Mouse (Mus musculus) midbrain, embryonic 12.5 days (tissue): Measurements from ENCODE around the gene Adrb1. TPM values are rescaled to one million over a fixed set of nuclear protein-coding genes. Genes with fewer than 3 reads are reported as not detected.

Experiments
- ATAC-seq: fragments of 200-750 bp; cut with Nextera tagmentation; 2 replicates; pipeline ENCODE4 v1.8.0; 2017; ENCODE audit warnings: low read depth, moderate TSS enrichment, moderate library complexity; ENCODE audit not compliant: low FRiP score
- H3K27ac ChIP-seq: fragments of 300-500 bp; sonication (generic); replicated peaks from 2 replicates; pipeline ENCODE4 v1.5.1; 2016; ENCODE audit warnings: mild to moderate bottlenecking
- H3K27me3 ChIP-seq: fragments of 300-500 bp; sonication (generic); 2 replicates; pipeline ENCODE4 v1.6.1; 2016; ENCODE audit warnings: mild to moderate bottlenecking
- H3K36me3 ChIP-seq: fragments of 300-500 bp; sonication (generic); 2 replicates; pipeline ENCODE4 v1.6.1; 2016
- H3K4me1 ChIP-seq: fragments of 300-500 bp; sonication (generic); 2 replicates; pipeline ENCODE4 v1.6.1; 2016
- H3K4me2 ChIP-seq: fragments of 300-500 bp; sonication (generic); replicated peaks from 2 replicates; pipeline ENCODE4 v1.6.1; 2016; ENCODE audit warnings: mild to moderate bottlenecking, moderate library complexity
- H3K4me3 ChIP-seq: fragments of 300-500 bp; sonication (generic); 2 replicates; pipeline ENCODE4 v1.5.1; 2016; ENCODE audit warnings: mild to moderate bottlenecking
- H3K9ac ChIP-seq: fragments of 300-500 bp; sonication (generic); replicated peaks from 2 replicates; pipeline ENCODE4 v1.6.1; 2016; ENCODE audit warnings: mild to moderate bottlenecking, moderate library complexity
- H3K9me3 ChIP-seq: fragments of 300-500 bp; sonication (generic); 2 replicates; pipeline ENCODE4 v1.6.1; 2016; ENCODE audit warnings: mild to moderate bottlenecking
- WGBS: fragments of 180-500 bp; shearing (Covaris S2); methylation state at CpG from one replicate; pipeline ENCODE4 v1.1.7; 2016; 5-methylcytosine and 5-hydroxymethylcytosine counted together
- polyA plus RNA-seq: library from polyadenylated mRNA; unstranded; fragments of >200 nt; fragmentation: Nextera tagmentation; extraction: Ambion mirVana; gene quantifications from 2 replicates; pipeline ENCODE4 v1.2.1, GENCODE M21; 2016

Adrb1 gene
- 0.34 and 0.46 TPM in 2 replicates for polyA plus RNA-seq

DNA sequence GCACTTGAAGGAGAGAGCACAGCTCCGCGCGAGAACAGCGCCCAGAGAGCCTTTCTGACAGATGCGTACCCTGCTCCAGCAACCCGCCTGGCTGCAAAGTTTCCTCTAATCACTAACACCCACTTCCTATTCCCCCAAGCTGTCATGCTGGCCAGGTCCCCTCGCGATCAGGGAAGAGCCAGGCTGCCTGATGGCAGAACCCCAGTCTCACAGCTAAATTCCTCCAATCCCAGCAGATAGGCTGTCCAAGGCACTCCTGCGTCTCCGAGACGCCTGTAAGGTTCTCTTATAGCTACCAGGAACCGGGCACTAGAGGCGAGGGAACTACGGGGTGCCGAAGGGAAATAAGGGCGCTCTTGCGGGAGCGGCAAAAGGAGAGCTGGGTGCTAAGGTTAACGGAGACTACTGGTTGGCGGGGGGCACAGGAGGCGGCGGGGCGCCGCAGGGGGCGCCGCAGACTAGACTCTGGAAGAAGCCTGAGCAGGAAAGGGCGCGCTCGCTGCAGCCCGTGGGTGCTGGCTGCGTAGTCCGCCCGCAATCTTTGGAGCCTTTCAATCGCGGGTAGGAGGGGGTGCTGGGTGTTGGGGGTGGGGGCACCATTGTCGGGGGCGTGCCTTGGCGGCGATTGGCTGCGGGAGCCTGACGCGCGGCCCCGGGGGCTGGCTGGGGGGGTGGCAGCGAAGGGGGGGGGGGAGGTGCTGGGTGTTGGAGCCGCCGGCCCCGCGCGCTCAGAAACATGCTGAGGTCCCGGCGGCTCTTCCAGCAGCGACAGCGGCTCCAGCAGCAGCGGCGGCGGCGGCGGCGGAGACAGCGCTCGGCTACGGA is at the start of gene Adrb1:
Gene Adrb1 (plus strand): TSS at position 813 of the 825 bp plus-strand sequence.
- no peak for ATAC-seq
- peaks cover 31% of the 10 kb centered on the region for H3K4me1 ChIP-seq
- H3K4me3 ChIP-seq, result peak within 1 kb of the TSS; percentile 57
- peaks cover 78% of the 10 kb centered on the region for H3K27me3 ChIP-seq
- WGBS, result under 1% methylated on average over 40 of the region's 63 CpGs
- peak within 1 kb of the TSS; percentile 56; the same call in 1 of the 2 replicates for H3K9ac ChIP-seq
- H3K9me3 ChIP-seq, result no peaks in the 10 kb centered on the region
- no peak within 1 kb of the TSS for H3K27ac ChIP-seq
- peak within 1 kb of the TSS; percentile 92 for H3K4me2 ChIP-seq
- H3K36me3 ChIP-seq, result no peaks in the 10 kb centered on the region

DNA sequence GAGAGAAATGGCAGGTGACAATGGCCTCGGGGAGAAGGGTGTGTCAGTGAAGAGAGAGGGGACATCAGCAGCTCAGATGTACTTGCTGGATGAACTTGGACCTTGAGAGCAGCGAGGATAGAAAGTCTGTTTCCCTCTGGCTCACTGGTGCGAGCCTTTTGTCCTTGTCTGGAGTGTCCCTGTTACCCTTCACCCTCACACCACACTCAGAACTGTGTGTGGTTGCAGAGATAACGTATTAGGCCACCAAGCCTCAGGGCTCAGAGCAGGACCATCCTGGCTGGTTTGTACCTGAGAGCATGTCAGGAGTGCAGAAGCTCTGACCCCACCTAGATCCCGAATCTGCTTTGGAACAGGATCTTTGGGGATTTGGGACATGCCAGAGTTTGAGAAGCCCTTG is 46.3 kb upstream of the Adrb1 start:
- H3K4me3 ChIP-seq, result no peak overlapping the region
- H3K27ac ChIP-seq, result no peak overlapping the region
- no peaks in the 10 kb centered on the region for H3K9me3 ChIP-seq
- H3K4me1 ChIP-seq, result no peaks in the 10 kb centered on the region
- no peak overlapping the region for H3K9ac ChIP-seq
- ATAC-seq, result no peak
- no peaks in the 10 kb centered on the region for H3K27me3 ChIP-seq
- no peak overlapping the region for H3K4me2 ChIP-seq
- 85% methylated on average over 5 of the region's 5 CpGs for WGBS
- no peaks in the 10 kb centered on the region for H3K36me3 ChIP-seq

DNA sequence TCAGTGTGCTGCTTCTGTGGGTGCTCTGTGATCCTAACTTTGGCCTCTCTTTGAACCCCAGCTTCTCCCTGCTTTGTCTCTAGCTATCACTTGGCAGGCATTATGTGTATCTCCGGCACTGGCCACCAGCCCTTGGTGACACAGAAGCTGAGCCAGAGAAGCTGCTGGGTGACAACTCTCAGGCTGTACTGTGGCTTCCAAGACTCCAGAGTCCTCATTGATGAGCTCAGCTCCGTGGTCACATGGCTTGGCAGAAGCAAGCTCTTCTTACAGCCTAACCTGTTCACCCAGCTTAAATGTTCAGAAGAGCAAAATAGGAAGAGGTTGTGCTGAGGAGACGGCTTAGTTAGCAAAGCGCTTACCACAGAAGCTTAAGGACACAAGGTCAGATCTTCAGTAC is 45.5 kb upstream of the Adrb1 start:
- 91% methylated on average over 4 of the region's 4 CpGs for WGBS
- no peaks in the 10 kb centered on the region for H3K36me3 ChIP-seq
- H3K4me1 ChIP-seq, result no peaks in the 10 kb centered on the region
- no peak overlapping the region for H3K9ac ChIP-seq
- no peak overlapping the region for H3K27ac ChIP-seq
- no peak for ATAC-seq
- no peak overlapping the region for H3K4me2 ChIP-seq
- H3K27me3 ChIP-seq, result no peaks in the 10 kb centered on the region
- no peaks in the 10 kb centered on the region for H3K9me3 ChIP-seq
- H3K4me3 ChIP-seq, result no peak overlapping the region

DNA sequence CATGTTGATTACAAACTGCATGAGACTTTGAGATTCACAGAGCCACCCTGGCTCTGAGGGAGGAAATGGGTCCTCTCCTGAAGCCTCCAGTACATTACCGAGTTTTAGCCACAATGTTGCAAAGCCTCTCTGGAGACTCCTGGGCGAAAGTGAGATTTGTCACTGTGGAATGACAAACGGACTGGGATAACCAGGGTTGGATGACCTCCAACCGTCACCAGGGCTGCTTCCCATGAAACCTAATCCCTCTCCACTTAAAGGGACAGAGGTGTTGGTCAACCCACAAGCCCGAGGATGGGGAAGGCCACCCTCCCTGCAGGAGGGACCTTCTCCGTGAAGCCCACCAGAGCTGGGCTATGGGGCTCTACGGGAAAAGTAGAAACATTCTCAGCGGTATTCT is 44.4 kb upstream of the Adrb1 start:
- Histone ChIP-seq H3K9ac (no peak overlapping the region), H3K27ac (no peak overlapping the region), H3K27me3 (no peaks in the 10 kb centered on the region), H3K9me3 (no peaks in the 10 kb centered on the region), H3K4me2 (no peak overlapping the region), H3K4me1 (no peaks in the 10 kb centered on the region), H3K36me3 (no peaks in the 10 kb centered on the region), H3K4me3 (no peak overlapping the region)
- no peak for ATAC-seq
- 68% methylated on average over 8 of the region's 8 CpGs for WGBS

DNA sequence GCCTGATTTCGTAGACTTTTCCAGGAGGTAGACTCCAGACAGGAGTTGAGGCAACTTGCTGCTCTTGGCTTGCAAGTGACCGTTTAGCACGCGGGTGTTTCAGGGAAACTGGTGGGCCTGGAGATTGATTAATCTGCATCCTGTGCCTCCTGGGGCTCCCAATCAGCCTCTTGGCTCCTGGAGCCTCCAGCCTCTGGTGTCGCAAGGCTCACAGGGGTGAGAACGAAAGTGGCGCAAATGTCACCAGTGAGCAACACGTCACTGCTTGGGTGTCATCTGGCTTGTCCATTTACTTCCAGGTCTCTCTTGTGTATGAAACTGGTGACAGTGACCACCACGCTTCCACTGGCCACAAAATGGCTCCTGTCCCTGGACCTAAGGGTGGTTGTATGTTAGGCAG is 43.5 kb upstream of the Adrb1 start:
- Histone ChIP-seq H3K4me3 (no peak overlapping the region), H3K9me3 (no peaks in the 10 kb centered on the region), H3K27me3 (no peaks in the 10 kb centered on the region), H3K4me2 (no peak overlapping the region), H3K4me1 (no peaks in the 10 kb centered on the region), H3K27ac (no peak overlapping the region), H3K9ac (no peak overlapping the region), H3K36me3 (no peaks in the 10 kb centered on the region)
- WGBS, result 90% methylated on average over 9 of the region's 9 CpGs
- ATAC-seq, result no peak

DNA sequence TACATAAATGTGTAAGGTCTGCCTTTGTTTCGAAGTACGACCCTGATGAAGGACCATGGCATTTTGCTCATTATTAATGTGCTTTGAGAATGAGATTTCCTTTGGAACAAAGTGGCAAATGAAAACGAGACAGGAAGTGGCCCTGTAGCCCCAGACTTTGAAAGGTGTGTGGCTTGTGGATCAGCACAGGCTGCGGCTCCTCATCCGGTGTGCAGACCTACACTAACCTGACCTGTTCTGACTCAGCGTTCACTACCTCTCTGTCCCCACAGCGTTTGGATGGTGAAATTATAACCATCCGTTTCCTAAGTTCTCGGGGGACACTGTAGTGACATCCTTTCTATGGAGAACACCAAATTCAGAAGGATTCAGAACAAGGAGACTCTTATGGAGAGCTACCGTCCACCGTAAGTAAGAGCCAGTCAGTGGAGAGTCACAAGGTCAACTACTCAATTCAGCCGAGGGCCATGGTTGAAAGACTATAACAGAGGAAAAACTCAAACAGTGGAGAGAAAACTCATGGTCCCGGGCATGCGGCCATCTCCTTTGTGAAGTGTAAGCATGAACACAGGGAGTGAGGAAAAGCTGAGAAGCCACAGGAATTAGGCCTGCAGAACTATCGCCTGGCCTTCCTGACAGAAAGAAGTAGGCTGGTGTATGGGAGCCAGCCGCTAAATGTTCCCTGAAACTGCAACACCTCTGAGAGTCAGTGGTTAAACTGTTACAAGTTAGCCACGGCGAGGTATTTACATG is 42.6 kb upstream of the Adrb1 start:
- ATAC-seq, result no peak
- no peaks in the 10 kb centered on the region for H3K9me3 ChIP-seq
- no peak overlapping the region for H3K4me3 ChIP-seq
- 89% methylated on average over 18 of the region's 18 CpGs for WGBS
- H3K9ac ChIP-seq, result no peak overlapping the region
- no peak overlapping the region for H3K27ac ChIP-seq
- no peaks in the 10 kb centered on the region for H3K4me1 ChIP-seq
- H3K4me2 ChIP-seq, result no peak overlapping the region
- no peaks in the 10 kb centered on the region for H3K36me3 ChIP-seq
- no peaks in the 10 kb centered on the region for H3K27me3 ChIP-seq

DNA sequence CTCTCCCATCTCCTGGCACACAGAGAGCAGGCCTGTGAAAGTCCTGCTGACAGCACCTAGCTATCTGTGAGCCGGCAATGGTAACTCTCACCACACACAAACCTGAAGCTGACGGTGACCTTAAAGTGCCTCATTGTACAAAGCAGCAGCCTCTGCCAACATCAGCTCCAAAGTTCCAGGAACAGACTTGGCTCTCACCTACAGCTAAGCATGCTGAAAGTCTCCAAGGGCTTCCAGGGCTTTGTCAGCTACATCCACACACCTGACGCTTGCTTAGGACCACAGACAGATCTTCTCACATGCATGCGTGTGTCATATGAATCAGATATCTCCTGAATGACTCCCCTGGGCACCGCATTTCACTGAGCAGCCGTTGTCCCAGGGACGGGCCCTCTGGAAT is 42.0 kb upstream of the Adrb1 start:
- H3K36me3 ChIP-seq, result no peaks in the 10 kb centered on the region
- no peaks in the 10 kb centered on the region for H3K9me3 ChIP-seq
- no peak overlapping the region for H3K4me2 ChIP-seq
- ATAC-seq, result no peak
- no peak overlapping the region for H3K27ac ChIP-seq
- H3K9ac ChIP-seq, result no peak overlapping the region
- H3K27me3 ChIP-seq, result no peaks in the 10 kb centered on the region
- 93% methylated on average over 7 of the region's 7 CpGs for WGBS
- H3K4me1 ChIP-seq, result no peaks in the 10 kb centered on the region
- H3K4me3 ChIP-seq, result no peak overlapping the region

DNA sequence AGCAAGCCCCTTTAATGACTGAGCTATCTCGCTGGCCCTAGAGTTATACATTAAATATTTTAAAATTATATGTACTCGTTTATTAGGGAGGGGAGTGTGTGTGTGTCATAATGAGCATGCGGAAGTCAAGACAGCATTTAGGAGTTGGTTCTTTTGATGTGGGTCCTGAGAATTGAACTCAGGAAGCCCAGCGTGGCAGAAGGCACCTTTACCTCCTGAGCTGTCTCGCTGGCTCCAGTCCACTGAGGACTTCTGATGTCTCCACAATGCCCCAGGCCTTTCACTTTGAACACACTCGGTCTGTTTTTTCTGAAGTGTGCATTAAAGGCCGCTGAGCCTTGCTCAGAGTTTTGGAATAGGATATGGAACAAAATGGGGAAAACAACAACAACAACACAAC is 39.7 kb upstream of the Adrb1 start:
- Histone ChIP-seq H3K27ac (no peak overlapping the region), H3K9ac (no peak overlapping the region), H3K4me2 (no peak overlapping the region), H3K9me3 (no peaks in the 10 kb centered on the region), H3K36me3 (no peaks in the 10 kb centered on the region), H3K4me3 (no peak overlapping the region), H3K27me3 (no peaks in the 10 kb centered on the region), H3K4me1 (no peaks in the 10 kb centered on the region)
- 88% methylated on average over 7 of the region's 7 CpGs for WGBS
- no peak for ATAC-seq

DNA sequence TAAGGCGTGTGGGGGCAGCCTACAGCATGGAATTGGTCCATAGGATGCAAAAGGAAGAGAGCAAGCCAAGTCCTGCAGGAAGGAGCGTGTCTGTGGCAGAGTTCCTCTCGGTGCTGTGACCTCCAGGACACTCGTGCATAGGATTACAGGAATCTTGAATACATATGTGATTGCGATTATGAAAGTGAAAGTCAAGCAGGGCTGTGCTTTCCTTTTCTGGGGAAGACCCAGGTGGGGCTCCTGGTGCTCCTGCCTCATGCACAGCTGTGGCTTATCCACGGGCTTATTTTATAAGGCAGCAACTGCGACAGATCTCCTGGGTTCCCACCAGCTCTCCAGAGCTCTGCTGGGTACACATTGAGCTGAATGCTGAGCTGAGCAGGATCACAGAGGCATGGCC is 39.2 kb upstream of the Adrb1 start:
- WGBS, result 82% methylated on average over 7 of the region's 7 CpGs
- Histone ChIP-seq H3K27me3 (no peaks in the 10 kb centered on the region), H3K9ac (no peak overlapping the region), H3K4me2 (no peak overlapping the region), H3K4me3 (no peak overlapping the region), H3K36me3 (no peaks in the 10 kb centered on the region), H3K4me1 (no peaks in the 10 kb centered on the region), H3K9me3 (no peaks in the 10 kb centered on the region), H3K27ac (no peak overlapping the region)
- ATAC-seq, result no peak

DNA sequence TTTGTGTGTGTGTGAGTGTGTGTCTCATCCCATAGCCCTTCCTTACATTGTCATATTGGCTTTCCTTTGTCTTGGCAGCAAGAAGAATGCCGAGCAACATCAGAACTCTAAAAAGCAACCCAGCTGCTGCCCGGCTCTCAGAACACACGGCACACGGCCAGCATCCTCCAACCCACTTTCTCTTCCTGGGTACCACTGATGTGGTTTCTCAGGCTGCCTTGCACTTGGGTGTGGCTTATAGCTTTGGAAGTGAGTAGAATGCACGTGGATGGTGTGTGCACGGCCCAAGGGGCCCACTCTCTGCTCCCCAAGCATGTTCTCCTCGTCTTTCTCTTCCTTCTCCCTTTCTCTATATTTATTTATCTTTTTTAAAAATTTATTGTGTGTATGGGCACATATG is 36.5 kb upstream of the Adrb1 start:
- Histone ChIP-seq H3K9ac (no peak overlapping the region), H3K36me3 (no peaks in the 10 kb centered on the region), H3K4me2 (no peak overlapping the region), H3K4me3 (no peak overlapping the region), H3K27ac (no peak overlapping the region), H3K27me3 (no peaks in the 10 kb centered on the region), H3K9me3 (no peaks in the 10 kb centered on the region), H3K4me1 (no peaks in the 10 kb centered on the region)
- ATAC-seq, result no peak
- WGBS, result 85% methylated on average over 7 of the region's 7 CpGs

DNA sequence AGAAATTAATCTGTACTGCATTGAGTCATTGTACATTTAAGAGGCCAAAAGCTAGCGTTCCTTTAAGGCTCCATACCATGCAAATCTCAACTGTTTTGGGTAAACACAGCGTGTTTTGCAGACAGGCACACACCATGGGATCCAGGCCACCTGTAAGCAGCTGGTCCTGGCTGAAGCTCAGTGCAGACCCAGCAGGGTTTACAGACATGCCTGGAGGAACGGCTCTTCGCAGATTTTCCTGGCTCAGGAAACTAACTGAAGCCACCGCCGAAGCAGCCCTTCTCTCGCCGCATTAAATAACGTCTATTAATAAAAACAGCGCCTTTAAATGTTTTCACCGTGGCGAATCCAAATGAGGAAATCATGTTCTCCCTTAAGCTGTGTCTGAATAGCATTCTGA is 35.8 kb upstream of the Adrb1 start:
- H3K27me3 ChIP-seq, result no peaks in the 10 kb centered on the region
- H3K4me2 ChIP-seq, result no peak overlapping the region
- H3K9me3 ChIP-seq, result no peaks in the 10 kb centered on the region
- no peaks in the 10 kb centered on the region for H3K4me1 ChIP-seq
- H3K27ac ChIP-seq, result no peak overlapping the region
- H3K9ac ChIP-seq, result no peak overlapping the region
- 82% methylated on average over 12 of the region's 12 CpGs for WGBS
- H3K36me3 ChIP-seq, result no peaks in the 10 kb centered on the region
- H3K4me3 ChIP-seq, result no peak overlapping the region
- no peak for ATAC-seq

DNA sequence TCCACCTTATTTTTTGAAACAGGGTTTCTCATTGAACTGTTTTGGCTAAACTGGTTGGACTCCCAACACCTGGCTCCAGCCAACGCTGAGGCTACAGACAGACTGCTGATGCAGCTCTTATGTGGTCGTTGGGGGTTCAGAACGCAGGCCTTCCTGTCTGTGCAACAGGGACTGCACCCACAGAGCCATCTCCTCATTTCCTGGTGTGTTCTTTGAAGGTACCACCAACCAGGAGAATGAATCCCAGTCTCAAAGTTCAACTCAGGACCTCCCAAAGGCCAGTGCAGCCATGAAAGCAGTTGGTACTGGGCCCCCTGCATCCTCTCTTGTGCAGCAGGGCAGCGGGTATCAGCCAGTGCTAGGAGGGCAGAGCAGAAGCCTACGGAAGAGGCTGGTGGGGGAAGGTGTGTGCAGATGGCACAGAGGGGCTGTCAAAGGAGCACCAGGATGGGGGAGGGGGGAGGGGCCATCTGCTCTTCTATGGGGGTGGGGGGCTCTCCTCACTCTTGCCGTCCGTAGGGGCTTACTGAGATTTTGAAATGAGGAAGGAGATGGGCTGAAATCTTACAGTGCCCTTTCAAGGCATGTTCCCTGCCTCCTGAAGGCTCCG is 34.9 kb upstream of the Adrb1 start:
- Histone ChIP-seq H3K36me3 (no peaks in the 10 kb centered on the region), H3K4me2 (no peak overlapping the region), H3K27ac (no peak overlapping the region), H3K27me3 (no peaks in the 10 kb centered on the region), H3K9me3 (no peaks in the 10 kb centered on the region), H3K9ac (no peak overlapping the region), H3K4me3 (no peak overlapping the region), H3K4me1 (no peaks in the 10 kb centered on the region)
- 80% methylated on average over 8 of the region's 8 CpGs for WGBS
- no peak for ATAC-seq
